Mouse (Mus musculus) macrophage (primary cell): ENCODE measurements around the gene Gsn. TPM values are rescaled to one million over a fixed set of nuclear protein-coding genes. Genes with fewer than 3 reads are reported as not detected.
A peak's percentile ranks its signal among the peaks of the same experiment; 100 is the strongest.

Source experiments
- H3K27ac ChIP-seq: fragments of 350-480 bp; formaldehyde crosslinking; 2 replicates; pipeline ENCODE4 v1.9.0; 2021
- H3K36me3 ChIP-seq: fragments of 350-480 bp; formaldehyde crosslinking; 2 replicates; pipeline ENCODE4 v1.9.0; 2021; ENCODE audit errors: inconsistent target
- H3K4me3 ChIP-seq: fragments of 350-480 bp; formaldehyde crosslinking; 2 replicates; pipeline ENCODE4 v1.9.0; 2021; ENCODE audit errors: inconsistent target
- H3K79me2 ChIP-seq: fragments of 350-480 bp; formaldehyde crosslinking; 2 replicates; pipeline ENCODE4 v1.9.0; 2021; ENCODE audit errors: inconsistent target
- WGBS: methylation state at CpG from one replicate; pipeline ENCODE4 v1.1.7; 2026; ENCODE audit warnings: inconsistent platforms; ENCODE audit not compliant: missing documents; 5-methylcytosine and 5-hydroxymethylcytosine counted together
- polyA plus RNA-seq: library from polyadenylated mRNA; stranded (reverse); fragments of 250-400 nt; gene quantifications from 3 replicates; pipeline ENCODE4 v1.2.4, GENCODE M21; 2018; ENCODE audit warnings: inconsistent platforms

The Gsn gene
- polyA plus RNA-seq, 1 experiment from 2014 or later = 134 TPM

DNA sequence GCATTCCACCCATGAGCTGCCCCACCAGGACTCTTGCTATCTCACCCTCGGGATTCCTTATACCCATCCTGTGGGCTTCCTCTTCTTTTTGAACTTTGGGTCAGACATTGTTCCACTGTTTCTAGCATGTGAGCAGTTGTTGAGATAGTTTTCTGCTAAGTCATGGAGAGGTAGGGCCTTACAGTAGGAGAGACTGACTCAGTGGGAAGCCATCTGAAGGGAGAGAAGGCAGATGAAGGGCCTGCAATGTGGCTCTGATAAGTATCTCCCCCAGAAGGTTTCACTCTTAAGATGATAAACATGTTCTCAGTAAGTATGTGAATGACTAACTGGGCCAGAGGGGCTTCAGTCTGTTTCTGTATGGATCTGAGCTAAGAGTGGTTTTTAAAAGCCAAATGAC is 7.9 kb downstream of the Gsn start:
- H3K36me3 ChIP-seq = peaks cover 19% of the 10 kb centered on the region; the same call in 1 of the 2 replicates
- 38% methylated on average over 1 of the region's 1 CpGs for WGBS
- H3K27ac ChIP-seq = no peak overlapping the region
- H3K79me2 ChIP-seq = peaks cover 100% of the 10 kb centered on the region
- H3K4me3 ChIP-seq = no peak overlapping the region

DNA sequence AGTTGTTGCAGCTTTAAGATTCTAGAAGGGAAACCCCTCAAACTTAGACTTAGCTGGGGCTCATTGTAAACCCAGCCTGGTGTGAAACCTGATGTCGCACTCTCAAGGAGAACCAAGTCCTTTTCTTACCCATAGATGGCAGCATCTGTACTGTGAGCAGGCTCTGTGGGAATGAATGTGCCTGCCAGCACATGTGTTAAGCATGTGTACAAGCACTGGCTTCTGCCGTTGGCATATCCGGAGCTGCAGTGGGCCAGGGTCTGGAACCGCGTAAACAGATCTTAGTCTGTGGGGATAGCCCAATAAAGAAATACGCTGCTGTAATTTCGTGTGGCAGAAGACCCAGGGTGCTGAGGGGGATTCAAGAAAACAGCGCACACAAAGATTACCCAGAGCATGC is 9.1 kb downstream of the Gsn start:
- 30% methylated on average over 8 of the region's 8 CpGs for WGBS
- no peak overlapping the region for H3K4me3 ChIP-seq
- H3K36me3 ChIP-seq = peaks cover 19% of the 10 kb centered on the region; the same call in 1 of the 2 replicates
- H3K27ac ChIP-seq = no peak overlapping the region
- peaks cover 100% of the 10 kb centered on the region for H3K79me2 ChIP-seq

DNA sequence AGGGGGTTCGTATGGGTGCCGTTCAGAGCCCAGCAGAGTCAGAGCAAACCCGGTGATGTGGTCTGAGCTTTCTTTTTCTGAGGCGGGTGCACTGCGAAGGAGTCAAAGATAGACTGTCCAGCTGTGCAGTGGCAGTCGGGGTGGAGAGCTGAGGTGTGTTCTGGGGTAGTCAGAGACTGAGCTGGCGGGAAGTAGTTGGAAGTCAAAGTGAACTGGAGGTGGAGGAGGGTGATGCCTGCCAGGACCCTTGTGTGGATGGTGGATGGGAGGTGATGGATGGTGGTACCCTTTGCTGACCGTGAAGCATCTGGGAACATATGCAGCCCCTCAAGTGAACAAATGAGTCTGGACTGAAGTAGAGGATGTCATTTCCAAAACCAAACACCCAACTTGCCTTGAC is 9.6 kb downstream of the Gsn start:
- peaks cover 19% of the 10 kb centered on the region; the same call in 1 of the 2 replicates for H3K36me3 ChIP-seq
- peaks cover 100% of the 10 kb centered on the region for H3K79me2 ChIP-seq
- H3K4me3 ChIP-seq = no peak overlapping the region
- WGBS = 80% methylated on average over 8 of the region's 8 CpGs
- no peak overlapping the region for H3K27ac ChIP-seq

DNA sequence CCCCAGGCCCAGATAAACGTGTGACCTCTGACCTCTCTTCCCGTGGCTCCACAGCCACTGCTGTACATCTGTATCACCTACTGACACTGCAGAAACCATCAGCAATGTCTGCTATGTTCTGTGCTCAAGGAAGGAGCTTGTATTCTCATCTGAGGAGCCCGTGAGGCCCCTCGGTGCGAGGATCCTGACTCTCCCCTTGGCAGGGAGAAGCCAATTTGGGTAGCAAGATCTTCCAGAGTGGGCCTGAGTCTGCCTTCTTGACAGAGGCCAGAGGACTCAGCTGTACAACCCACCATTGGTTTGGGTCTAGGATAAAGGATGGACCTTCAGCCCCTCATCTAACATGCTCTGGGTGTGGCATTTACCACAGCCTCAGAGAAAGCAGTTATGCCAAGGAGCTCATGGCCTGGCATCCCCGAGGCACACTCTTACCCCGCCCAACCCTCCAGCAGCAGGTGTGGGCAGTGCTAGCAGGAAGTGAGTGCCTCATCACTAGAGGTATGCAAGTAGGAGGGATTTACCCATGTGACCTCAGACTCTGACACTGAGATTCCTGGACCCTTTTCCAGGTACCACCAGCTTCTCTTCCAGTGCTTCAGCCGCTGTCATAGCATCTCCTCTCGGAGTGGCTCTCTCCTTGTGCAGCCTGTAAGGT is 10.2 kb downstream of the Gsn start:
- 86% methylated on average over 9 of the region's 9 CpGs for WGBS
- peaks cover 19% of the 10 kb centered on the region; the same call in 1 of the 2 replicates for H3K36me3 ChIP-seq
- H3K79me2 ChIP-seq = peaks cover 98% of the 10 kb centered on the region
- no peak overlapping the region for H3K4me3 ChIP-seq
- no peak overlapping the region for H3K27ac ChIP-seq

DNA sequence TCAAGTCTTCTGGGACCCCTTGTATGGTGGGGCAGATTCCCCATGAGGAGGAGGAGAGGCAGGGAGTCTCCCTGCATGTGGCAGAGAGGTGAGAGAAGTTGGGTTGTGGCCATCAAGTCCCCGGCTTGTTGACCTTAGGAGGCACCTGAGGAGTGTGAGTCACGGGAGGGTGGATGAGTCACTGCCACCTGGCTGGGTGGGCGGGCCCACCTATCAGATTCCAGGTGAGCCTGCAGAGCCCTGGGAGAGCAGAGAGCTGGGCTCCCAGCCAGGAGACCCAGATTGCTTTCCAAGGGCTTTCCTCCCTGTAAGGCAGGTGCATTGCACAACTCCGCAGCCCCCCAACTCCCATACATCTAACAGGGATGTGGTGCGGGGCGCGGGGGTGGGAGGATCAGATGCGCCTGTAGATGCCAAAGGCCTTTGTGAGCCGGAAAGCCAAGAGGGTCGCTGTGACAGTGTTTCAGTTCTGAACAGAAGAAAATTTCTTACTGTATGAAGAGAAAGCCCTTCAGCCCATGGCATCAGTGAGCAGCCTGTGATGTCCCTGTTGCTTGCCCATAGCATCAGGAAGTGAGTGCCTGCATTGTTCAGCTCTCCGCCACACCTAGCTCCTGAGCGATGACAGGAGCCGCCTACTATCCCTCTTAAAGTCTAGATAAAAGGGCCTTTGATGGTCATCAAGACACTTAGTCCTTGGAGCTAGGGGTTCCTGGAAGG is 11.1 kb downstream of the Gsn start:
- H3K36me3 ChIP-seq = peaks cover 19% of the 10 kb centered on the region; the same call in 1 of the 2 replicates
- no peak overlapping the region for H3K27ac ChIP-seq
- H3K4me3 ChIP-seq = no peak overlapping the region
- 93% methylated on average over 10 of the region's 13 CpGs for WGBS
- peaks cover 94% of the 10 kb centered on the region for H3K79me2 ChIP-seq

DNA sequence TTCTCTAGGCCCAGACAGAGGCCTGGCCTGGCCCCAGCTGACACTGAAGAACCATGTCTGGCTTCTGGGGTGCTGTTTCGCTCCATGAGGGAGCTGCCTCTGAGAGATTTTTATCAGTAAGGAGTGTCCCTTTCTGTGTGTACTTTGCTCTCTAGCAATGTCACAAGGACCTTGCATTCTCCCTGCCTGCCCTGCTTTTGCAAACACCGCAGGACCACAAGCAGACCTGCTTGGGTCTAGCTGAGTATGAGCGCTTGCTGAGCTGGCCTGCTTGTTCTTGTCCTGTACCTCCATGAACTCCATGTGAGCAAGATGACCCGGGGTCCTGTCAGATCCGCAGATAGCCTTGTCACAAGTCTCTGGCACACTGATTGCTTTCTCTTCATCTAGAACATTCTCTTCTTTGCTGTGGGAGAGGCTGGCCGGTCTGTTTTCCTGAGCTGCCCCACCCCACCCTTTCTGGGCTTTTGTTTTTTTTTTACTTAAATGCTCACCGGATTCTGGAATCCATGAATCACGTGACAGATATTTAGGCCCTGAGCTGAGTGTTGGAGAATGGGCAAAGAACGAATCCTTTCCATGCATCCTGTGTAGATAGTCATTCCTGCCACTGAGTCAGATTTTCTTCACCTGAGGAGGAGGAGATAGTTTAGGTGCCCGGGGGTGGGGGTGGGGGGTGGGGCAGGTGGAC is 11.8 kb downstream of the Gsn start:
- Histone ChIP-seq H3K36me3 (peaks cover 19% of the 10 kb centered on the region; the same call in 1 of the 2 replicates), H3K27ac (no peak overlapping the region), H3K4me3 (no peak overlapping the region), H3K79me2 (peaks cover 94% of the 10 kb centered on the region)
- 94% methylated on average over 10 of the region's 10 CpGs for WGBS

DNA sequence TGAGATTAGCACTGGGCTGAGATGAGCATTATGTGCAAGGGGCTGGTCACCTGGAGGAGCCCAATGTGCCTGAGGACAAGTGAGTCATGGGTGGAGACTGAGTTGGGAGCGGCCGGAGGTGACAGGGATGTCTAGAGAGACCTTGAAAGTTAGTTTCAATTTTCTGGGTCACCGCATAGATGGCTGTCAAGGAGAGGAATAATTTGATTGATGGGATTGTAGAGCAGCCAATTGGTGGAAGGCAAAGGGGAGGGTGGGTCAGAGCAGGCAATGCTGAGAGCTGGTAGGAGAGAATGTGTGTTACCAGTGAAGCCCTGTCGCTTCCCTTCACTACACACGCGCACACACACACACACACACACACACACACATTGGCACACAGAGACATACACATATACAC is 13.0 kb downstream of the Gsn start:
- H3K27ac ChIP-seq = no peak overlapping the region
- H3K79me2 ChIP-seq = peaks cover 94% of the 10 kb centered on the region
- peaks cover 19% of the 10 kb centered on the region; the same call in 1 of the 2 replicates for H3K36me3 ChIP-seq
- 71% methylated on average over 5 of the region's 6 CpGs for WGBS
- H3K4me3 ChIP-seq = no peak overlapping the region

DNA sequence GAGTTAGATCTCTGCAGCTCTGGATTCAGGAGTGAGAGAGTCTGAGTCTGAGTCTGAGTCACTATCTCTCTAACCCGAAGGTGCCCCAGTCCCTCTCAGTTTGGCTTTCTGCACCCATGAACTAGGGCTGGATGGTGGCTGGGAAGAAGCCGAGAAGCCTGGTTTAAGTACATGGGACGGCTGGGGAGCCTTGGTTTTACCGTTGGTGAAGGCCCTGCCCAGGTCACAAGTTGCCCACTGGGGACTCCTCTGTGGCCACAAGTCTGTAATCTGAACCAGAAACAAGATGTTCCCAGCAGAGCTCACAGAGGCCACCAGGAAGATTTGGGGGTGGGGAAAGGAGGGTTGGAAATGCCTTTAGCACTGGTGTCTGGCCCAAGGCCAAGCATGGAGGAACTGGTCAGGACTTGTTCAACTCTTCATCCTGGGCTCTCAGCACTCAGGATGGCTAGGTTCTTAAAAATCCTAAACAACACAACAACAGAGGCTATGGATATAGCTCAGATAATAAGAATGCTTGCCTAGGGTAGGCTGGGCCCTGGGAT is 13.6 kb downstream of the Gsn start:
- 83% methylated on average over 4 of the region's 4 CpGs for WGBS
- Histone ChIP-seq H3K4me3 (no peak overlapping the region), H3K36me3 (peaks cover 23% of the 10 kb centered on the region; the same call in 1 of the 2 replicates), H3K79me2 (peaks cover 94% of the 10 kb centered on the region), H3K27ac (no peak overlapping the region)

DNA sequence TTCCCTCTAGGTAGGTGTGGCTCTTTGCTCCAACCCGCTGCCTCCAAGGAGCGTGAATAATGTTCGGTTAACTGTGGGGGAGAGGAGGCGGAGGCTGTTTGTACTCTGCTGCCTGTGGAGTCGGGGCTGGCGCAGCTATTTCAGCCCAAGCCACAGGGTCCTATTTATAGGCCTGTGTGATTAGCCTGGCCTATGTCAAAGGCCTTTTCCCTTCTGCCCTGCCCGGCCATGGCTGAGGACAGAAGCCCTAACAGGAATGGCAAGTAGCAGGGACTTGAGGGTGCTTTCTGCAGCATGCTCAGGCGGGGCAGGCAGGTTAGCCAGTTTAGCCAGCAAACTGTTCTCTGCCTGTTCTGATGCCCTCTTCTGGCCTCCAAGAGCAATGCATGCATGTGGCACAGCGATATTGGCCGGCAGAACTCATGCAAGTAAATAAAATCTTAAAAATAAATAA is 14.4 kb downstream of the Gsn start:
- Histone ChIP-seq H3K4me3 (no peak overlapping the region), H3K27ac (peak overlapping the region; percentile 25), H3K36me3 (peaks cover 28% of the 10 kb centered on the region; the same call in 1 of the 2 replicates), H3K79me2 (peaks cover 94% of the 10 kb centered on the region)
- 26% methylated on average over 10 of the region's 10 CpGs for WGBS

DNA sequence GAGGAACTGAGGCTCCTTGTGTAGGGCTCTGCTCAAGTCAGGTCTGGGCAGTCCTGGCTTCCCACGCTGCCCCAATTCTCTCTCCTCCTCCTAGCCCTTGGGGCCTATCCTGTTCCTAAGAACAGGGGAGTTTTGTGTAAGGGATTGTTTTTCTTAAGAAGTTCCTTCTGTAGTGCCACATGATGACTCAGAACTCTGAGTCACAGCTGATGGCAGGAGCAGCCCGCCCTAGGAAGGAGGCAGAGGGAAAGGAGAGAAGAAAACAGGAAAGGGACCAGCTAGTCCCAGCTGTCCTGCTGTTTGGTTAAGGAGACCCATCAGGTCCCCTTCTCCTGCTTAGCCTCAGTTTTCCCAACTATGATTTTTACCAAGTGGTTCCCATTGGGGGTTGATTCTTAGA is 15.6 kb downstream of the Gsn start:
- Histone ChIP-seq H3K36me3 (peaks cover 22% of the 10 kb centered on the region; the same call in 1 of the 2 replicates), H3K4me3 (no peak overlapping the region), H3K79me2 (peaks cover 94% of the 10 kb centered on the region), H3K27ac (peak overlapping the region; percentile 60)
- 32% methylated on average over 2 of the region's 2 CpGs for WGBS

DNA sequence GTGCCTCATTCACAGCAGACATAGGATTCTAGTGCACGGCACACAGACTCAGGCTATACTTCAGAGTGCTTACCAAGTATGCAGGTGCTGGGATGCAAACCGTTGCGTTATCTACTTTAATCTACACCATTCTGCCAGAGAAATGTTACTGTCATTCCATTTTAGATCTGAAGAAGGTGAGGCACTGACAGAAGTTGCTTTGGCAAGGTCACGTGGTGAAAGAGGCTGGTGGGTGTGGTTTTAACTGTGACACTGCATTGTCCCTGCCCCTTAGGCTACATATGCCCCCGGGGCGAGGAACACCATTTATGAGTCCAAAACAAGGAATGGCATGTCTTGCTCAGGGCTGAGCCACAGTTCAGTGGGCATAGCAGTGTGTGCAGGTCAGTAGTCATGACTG is 16.7 kb downstream of the Gsn start:
- H3K36me3 ChIP-seq = peaks cover 13% of the 10 kb centered on the region; the same call in 1 of the 2 replicates
- WGBS = 91% methylated on average over 6 of the region's 6 CpGs
- H3K79me2 ChIP-seq = peaks cover 94% of the 10 kb centered on the region
- no peak overlapping the region for H3K4me3 ChIP-seq
- H3K27ac ChIP-seq = no peak overlapping the region

DNA sequence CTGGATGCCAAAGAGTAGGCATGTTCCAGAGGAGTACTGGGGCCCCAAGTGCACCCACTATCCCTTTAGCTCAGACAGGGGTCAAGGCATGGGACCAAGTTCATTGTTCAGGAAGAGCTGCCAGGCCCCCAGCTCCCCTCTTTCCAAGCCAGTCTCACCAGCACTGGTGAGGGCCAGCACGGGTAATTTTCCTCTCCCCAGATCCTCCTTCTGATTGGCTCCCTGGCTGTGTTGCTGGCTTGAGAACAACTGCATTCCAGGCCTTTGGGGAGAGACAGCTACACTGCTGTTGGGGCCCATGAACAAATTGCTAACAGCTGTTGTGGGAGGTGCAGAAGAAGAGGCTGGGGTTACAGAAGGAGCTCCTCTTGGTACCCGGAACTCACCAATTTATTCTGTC is 17.4 kb downstream of the Gsn start:
- Histone ChIP-seq H3K79me2 (peaks cover 94% of the 10 kb centered on the region), H3K36me3 (peaks cover 9% of the 10 kb centered on the region; the same call in 1 of the 2 replicates), H3K27ac (no peak overlapping the region), H3K4me3 (no peak overlapping the region)
- WGBS = 66% methylated on average over 2 of the region's 2 CpGs

DNA sequence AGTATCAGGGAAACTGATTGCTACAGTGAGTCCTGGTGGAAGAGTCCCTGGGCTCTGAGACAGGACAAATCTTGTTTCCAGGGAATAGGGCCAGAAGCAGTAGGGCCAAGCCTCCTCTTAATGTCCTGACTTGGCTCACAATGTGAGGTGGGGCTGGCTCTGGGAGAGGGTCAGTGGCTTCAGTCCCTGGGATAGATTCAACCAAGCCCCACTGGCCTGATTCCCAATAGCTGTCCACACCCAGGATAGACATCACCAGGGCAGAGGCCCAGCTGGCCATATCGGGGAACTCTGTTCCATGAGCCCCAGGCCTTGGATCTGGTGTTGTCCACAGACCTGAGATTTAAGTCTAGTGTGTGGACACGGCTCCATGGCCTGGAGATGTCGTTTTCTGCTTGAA is 21.5 kb downstream of the Gsn start:
- 93% methylated on average over 3 of the region's 3 CpGs for WGBS
- no peak overlapping the region for H3K27ac ChIP-seq
- H3K4me3 ChIP-seq = no peak overlapping the region
- H3K36me3 ChIP-seq = peaks cover 9% of the 10 kb centered on the region; the same call in 1 of the 2 replicates
- H3K79me2 ChIP-seq = peaks cover 100% of the 10 kb centered on the region

DNA sequence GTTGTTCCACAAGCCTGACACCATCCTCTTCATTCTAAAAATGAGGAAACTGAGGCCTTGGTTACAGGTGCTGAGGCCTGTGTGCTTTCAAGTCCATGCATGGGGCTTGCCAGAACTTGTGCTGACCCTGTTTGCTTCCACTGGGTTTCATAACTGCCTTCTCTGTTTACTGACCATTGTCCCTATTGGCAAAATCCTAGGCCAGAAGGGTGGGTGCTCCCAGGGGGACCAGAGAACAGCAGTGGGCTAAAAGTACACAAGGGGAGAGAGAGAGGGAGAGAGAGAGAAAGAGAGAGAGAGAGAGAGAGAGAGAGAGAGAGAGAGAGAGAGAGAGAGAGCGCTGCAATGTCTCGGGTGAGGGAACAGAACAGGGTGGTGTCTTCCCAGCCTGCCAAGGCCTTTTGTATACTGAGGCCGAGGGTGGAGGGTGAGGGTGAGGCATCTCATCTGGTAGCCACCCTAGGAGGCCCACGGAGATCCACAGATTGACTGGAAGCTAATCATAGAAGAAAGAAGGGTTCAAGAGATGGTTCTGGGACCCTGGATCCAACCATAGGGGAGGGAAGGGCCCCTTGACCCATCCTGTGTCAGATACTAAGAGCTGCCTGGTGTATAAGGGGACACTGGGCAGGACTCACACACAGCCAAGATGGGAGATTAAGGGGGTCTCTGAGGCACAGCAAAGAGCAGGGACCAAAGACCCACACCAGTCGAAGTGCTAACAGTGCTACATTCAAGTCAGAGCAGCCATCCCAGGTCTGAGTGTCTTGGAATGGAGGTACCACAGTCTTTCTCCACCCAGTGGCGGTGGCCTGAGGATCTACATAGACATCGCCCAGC is 22.4 kb downstream of the Gsn start:
- Histone ChIP-seq H3K27ac (no peak overlapping the region), H3K4me3 (no peak overlapping the region), H3K36me3 (peaks cover 11% of the 10 kb centered on the region; the same call in 1 of the 2 replicates), H3K79me2 (peaks cover 97% of the 10 kb centered on the region)
- 92% methylated on average over 7 of the region's 7 CpGs for WGBS
